Mouse (Mus musculus): ENCODE measurements at regions not wholly inside any gene's neighbourhood (a gene's known extent, or its start where the extent isn't known, plus 50 kb on each side); places are given as distances from the start of the nearest gene placed in this dataset.
"Not testable (repeated sequence)": the region's sequence is repeated elsewhere in the genome, so short reads cannot be mapped to it uniquely, and the experiment has no call there.

DNA sequence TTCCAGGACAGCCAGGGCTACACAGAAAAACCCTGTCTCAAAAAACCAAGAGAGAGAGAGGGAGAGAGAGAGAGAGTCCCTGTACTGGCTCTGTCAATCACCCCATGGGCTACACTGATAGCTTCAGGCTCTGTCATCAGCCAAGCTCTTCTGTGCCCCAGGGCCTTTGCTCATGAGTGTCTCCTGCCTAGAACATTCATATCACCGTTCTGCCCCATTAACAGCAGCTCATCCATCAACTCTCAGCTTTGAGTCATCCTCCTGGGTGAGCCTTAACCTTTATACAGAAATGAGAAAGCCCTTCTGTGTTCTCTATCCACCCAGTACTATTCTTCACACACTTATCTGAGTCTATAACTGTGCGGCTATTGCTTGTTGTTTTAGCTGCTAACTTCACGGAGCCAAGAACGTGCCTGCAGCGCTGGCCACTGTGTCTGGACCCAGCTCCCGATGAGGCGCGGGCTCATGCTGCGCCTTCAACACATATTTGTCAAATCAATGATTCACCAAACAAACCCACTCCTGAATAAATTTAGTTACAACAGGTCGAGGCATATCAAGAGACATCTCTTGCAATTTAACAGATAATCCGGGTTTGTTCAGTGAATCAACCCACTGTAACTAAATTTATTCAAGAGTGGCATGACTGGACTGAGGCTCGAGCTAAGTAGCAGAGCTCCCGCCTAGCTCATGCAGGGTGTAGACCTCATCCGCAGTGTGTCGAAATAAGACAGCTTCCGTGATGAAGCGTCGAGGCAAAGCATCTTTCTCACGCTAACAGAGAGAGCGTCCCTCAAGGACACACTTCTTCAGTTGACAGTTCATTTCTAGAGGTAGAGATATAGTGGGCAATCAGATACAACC is 152.1 kb downstream of the Katnal1 start:
- no peak for DNase-seq (ENCODE audit: low spot score in 2 of 2)

DNA sequence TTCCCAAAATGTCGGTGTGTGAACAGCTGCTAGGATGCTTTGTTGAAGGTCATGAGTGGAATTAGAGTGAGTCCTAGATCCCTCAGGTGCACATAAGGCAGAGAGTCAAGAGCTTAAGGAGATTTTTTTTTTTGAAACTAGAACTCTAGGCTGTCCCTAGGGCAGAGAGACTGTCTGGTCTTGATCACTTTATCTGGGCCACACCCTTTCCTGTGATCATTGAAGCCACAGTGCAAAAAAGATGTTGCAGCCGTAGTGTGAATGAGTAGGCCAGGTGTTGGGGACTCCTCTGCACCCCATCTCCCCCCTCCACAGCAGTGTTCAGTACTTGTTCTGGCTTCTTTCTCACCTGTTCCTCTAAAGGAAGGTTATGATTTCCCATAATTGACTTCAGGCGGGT is 153.9 kb downstream of the Katnal1 start:
- no peak for DNase-seq (ENCODE audit: low spot score in 2 of 2)

- DNase-seq (ENCODE audit: low spot score in 2 of 2): no peak
These were observed 154.7 kb downstream of the Katnal1 start for GRCm38 (mm10) chr5:148774446-148774845.

GRCm38 (mm10) chr5:148769452-148769851 is 159.7 kb downstream of the Katnal1 start:
- DNase-seq (ENCODE audit: low spot score in 2 of 2): no peak

GRCm38 (mm10) chr5:148768346-148768745 is 160.8 kb downstream of the Katnal1 start:
- no peak for DNase-seq (ENCODE audit: low spot score in 2 of 2)

GRCm38 (mm10) chr5:148765993-148766392 is 163.1 kb downstream of the Katnal1 start:
- DNase-seq (ENCODE audit: low spot score in 2 of 2): no peak

GRCm38 (mm10) chr5:148760108-148760507 is 169.0 kb downstream of the Katnal1 start:
- no peak for DNase-seq (ENCODE audit: low spot score in 2 of 2)

GRCm38 (mm10) chr5:148758786-148759185 is 170.3 kb downstream of the Katnal1 start:
- no peak for DNase-seq (ENCODE audit: low spot score in 2 of 2)

DNA sequence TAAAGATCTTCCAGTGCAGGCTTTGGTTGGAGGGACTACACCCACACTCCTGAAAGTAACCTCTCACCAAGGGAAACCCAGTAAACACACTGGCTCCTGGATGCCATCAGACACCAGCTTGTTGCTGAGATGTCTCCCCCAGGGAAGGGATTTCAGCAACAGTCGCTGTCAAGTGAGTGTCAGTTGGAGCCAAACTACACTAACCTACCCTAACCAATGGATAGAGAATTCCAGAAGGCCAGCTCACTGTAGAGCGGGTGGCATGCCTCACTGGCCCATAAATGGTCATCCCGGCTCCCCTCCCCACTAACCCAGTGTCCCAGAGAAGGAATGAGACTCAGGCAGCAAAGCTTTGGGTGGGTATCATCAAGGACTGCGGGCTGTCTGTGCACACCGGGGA is 171.4 kb downstream of the Katnal1 start:
- DNase-seq (ENCODE audit: low spot score in 2 of 2): no peak

- no peak for DNase-seq (ENCODE audit: low spot score in 2 of 2)
These were observed 171.9 kb downstream of the Katnal1 start for GRCm38 (mm10) chr5:148757236-148757635.

DNA sequence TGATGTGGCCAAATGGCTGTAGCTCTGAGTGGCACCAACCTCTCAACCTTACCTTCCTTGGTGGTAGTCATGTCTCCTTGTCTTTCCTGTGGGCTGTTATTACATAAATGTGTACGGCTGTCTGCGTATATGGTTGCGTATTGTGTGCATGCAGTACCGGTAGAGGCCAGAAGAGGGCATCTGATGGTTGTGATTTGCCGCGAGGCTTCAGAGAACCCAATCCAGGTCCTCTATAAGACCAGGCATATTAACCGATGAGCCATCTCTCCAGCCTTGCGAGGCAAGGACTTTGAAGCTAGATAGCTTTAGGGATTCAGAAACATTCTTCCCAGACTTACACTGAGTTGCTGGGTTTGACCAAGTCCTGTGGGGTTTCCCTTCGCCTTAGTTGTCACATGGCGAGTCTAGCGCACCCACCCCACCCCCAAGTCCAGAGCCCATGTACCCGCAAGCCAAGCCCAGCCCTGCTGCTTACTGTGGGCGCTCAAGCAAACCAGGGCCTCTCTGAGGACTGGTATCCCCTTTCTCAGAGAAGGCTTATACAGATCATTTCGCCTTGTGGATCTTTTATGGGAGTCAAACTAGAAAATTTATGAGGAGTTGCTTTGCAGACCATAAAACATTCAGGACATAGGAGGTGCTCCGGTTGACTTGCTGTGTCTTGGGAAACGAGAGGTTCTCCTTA is 172.7 kb downstream of the Katnal1 start:
- DNase-seq (ENCODE audit: low spot score in 2 of 2): no peak

DNA sequence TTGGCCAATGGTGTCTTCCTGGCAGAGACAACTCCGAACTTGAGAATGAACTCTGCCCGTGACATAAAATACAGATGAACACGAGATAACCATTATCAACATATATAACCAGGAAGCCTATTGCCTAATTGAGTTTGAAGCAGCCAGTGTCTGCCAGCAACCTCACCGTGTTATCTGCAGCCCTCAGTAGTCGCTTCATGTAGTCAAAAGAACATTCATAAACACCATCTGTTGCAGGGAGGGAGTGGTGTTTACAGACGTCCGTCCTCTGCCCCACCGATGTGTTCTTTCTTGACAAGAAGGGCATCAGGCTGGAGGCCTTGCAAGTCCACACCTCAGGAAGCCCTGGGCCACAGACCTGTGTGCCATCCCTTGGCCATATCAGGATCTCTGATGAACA is 173.3 kb downstream of the Katnal1 start:
- no peak for DNase-seq (ENCODE audit: low spot score in 2 of 2)

DNA sequence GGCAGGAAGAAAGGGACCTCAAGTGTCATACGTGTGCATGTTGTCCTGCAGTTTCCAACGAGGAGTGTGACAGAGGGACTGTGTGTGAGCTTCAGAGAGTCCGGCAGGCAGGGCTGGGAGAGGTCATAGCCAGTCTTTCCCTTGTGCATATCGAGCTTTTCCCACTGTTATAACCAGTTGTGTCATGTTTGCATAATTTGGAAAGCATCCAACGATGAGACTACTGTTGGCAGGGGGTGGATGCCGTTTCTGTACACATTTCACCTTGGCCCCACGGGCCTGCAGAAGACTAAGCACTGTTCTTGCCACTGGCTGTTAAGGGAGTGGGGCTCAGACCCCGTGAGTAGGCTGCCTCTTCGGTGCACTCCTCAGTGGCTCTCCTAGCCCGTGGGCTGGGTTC is 174.2 kb downstream of the Katnal1 start:
- DNase-seq (ENCODE audit: low spot score in 2 of 2): no peak

GRCm38 (mm10) chr5:148754363-148754762 is 174.8 kb downstream of the Katnal1 start:
- DNase-seq (ENCODE audit: low spot score in 2 of 2): no peak

- DNase-seq (ENCODE audit: low spot score in 2 of 2): no peak
These were observed 175.7 kb downstream of the Katnal1 start for GRCm38 (mm10) chr5:148753457-148753856.

GRCm38 (mm10) chr5:148751980-148752379 is 177.1 kb downstream of the Katnal1 start:
- no peak for DNase-seq (ENCODE audit: low spot score in 2 of 2)

DNA sequence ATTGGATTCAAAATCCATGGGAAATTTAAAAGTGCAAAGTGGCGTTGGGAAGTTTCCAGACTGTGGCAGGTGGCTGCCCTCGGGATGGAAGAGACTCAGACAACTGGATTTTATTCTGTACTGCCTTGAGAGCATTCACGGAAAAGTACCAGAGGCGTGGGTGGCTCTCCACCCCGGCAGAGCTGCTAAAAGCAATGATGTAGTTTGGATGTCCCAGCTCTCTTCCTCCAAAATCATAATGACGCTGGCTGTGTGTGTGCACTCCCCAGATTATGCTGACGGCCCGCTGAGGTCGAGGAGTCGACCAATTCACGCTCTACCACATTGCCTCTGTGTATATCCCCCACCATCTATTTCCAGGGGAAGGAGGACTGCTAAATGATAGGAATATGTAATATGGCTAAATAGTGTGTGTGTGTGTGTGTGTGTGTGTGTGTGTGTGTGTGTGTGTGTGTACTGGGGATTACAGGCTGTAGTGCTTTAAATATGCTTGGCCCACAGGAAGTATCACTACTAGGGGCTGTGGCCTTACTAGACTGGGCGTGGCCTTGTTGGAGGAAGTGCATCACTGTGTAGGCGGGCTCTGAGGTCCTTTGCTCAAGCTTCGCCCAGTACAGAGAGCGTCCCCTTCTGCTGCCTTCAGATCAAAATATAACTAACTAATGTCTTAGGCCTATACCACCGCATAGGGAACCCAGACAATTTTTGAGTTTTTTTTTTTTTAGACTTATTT is 179.0 kb downstream of the Katnal1 start:
- no peak for DNase-seq (ENCODE audit: low spot score in 2 of 2)

- no peak for DNase-seq (ENCODE audit: low spot score in 2 of 2)
These were observed 181.0 kb downstream of the Katnal1 start for GRCm38 (mm10) chr5:148747972-148748764.

- no peak for DNase-seq (ENCODE audit: low spot score in 2 of 2)
These were observed 181.6 kb downstream of the Katnal1 start for GRCm38 (mm10) chr5:148747549-148747948.

DNA sequence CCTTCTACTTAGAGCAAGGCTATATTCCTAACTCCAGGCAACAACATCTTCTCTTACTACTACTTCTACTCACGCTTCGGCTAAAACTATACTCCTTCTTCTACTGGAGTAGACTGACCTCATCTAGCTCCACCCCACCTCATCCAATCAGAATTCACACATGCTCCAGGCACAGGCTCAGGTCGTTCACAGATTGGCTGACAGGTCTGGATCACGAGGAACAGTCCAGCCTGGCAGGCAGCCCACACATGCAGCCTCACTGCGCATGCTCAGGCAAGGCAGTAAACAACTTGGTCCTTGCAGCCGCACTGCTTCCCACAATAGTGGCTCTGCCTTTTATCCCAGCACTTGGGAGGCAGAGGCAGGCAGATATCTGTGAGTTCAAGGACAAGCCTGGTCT is 182.4 kb downstream of the Katnal1 start:
- not testable (repeated sequence) for DNase-seq (ENCODE audit: low spot score in 2 of 2)

- no peak for DNase-seq (ENCODE audit: low spot score in 2 of 2)
These were observed 184.3 kb downstream of the Katnal1 start for GRCm38 (mm10) chr5:148744676-148745391.
